Mouse (Mus musculus): Measurements from ENCODE around the gene Etnk2. TPM values are rescaled to one million over a fixed set of nuclear protein-coding genes. Genes with fewer than 3 reads are reported as not detected.

Etnk2 gene
- polyA plus RNA-seq, 1 experiment from 2014 or later: 2.8 TPM

DNA sequence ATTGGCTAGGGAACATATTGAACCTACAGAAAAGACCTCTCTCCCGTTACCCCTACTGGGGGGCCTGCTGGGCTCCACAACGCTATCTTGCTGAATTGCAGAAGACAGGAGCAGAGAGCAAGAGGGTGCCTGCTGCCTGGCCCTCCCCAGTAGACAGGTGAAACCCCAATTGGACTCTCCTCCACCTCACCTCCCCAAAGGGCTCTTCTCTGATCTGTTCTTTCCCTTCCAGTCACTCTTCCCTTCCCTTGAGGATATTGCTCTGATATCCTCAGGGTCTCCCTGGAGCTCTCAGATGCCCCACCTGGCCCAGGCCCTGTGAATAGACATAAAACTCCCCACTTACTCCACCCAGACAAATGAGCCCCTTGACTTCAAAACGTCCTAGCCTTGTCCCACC lies 53.7 kb downstream of the Etnk2 start:
- no peak overlapping the region for H3K4me2 ChIP-seq (replicated peaks; ENCODE audit: low read depth)
- no peak overlapping the region for H3K4me3 ChIP-seq (ENCODE audit: low read depth, low read length)
- 76% methylated on average over 3 of the region's 3 CpGs for WGBS
- no peak for DNase-seq (ENCODE audit: low spot score)
- no peaks in the 10 kb centered on the region for H3K9me3 ChIP-seq (ENCODE audit: control insufficient read depth, low read length)
- TF ChIP-seq EP300 (optimal IDR thresholded peaks at IDR 0.05) (no peak), CTCF (IDR thresholded peaks at IDR 0.05; ENCODE audit: low read depth) (no peak)
- ATAC-seq (ENCODE audit: low FRiP score, low TSS enrichment): no peak
- H3K27me3 ChIP-seq (ENCODE audit: control insufficient read depth, insufficient read depth, low read length): no peaks in the 10 kb centered on the region
- H3K9ac ChIP-seq (ENCODE audit: low read length): no peak overlapping the region
- H3K4me1 ChIP-seq (replicated peaks; ENCODE audit: control insufficient read depth, insufficient read depth): peaks cover 17% of the 10 kb centered on the region
- H3K27ac ChIP-seq (replicated peaks): peak overlapping the region; percentile 70
- H3K36me3 ChIP-seq (ENCODE audit: control insufficient read depth, insufficient read depth, low read length): no peaks in the 10 kb centered on the region

DNA sequence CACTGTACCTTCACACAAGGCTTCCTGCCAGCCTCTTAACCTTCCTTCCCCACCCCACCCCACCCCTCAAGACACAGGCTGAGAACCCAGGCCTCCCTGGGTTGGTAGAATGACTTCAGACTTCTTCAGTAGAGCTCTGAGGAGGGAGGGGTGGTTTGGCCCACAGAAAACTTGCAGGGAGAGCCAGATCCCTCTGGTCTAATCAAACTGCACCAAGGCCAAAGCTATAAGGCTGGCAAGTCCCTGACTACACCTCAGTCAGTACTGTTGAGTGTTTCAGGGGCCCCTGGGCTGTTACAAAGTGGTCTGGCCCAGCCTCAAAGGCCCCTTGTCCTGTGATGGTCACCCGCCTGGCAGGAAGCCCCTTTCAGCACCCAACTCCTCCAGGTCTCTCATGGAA lies 54.2 kb downstream of the Etnk2 start:
- 0 out of 2 replicates have a peak, but pooled peaks have one; percentile 19 for ATAC-seq (ENCODE audit: low FRiP score, low TSS enrichment)
- 56% methylated on average over 1 of the region's 1 CpGs for WGBS
- DNase-seq (ENCODE audit: low spot score): no peak
- Histone ChIP-seq H3K4me3 (ENCODE audit: low read depth, low read length) (peak overlapping the region; percentile 36; the same call in 1 of the 2 replicates), H3K4me2 (replicated peaks; ENCODE audit: low read depth) (peak overlapping the region; percentile 67), H3K9ac (ENCODE audit: low read length) (peak overlapping the region; percentile 58), H3K4me1 (replicated peaks; ENCODE audit: control insufficient read depth, insufficient read depth) (peaks cover 17% of the 10 kb centered on the region), H3K9me3 (ENCODE audit: control insufficient read depth, low read length) (no peaks in the 10 kb centered on the region), H3K36me3 (ENCODE audit: control insufficient read depth, insufficient read depth, low read length) (no peaks in the 10 kb centered on the region), H3K27me3 (ENCODE audit: control insufficient read depth, insufficient read depth, low read length) (no peaks in the 10 kb centered on the region), H3K27ac (replicated peaks) (peak overlapping the region; percentile 70)
- TF ChIP-seq EP300 (optimal IDR thresholded peaks at IDR 0.05) (no peak), CTCF (IDR thresholded peaks at IDR 0.05; ENCODE audit: low read depth) (no peak)

DNA sequence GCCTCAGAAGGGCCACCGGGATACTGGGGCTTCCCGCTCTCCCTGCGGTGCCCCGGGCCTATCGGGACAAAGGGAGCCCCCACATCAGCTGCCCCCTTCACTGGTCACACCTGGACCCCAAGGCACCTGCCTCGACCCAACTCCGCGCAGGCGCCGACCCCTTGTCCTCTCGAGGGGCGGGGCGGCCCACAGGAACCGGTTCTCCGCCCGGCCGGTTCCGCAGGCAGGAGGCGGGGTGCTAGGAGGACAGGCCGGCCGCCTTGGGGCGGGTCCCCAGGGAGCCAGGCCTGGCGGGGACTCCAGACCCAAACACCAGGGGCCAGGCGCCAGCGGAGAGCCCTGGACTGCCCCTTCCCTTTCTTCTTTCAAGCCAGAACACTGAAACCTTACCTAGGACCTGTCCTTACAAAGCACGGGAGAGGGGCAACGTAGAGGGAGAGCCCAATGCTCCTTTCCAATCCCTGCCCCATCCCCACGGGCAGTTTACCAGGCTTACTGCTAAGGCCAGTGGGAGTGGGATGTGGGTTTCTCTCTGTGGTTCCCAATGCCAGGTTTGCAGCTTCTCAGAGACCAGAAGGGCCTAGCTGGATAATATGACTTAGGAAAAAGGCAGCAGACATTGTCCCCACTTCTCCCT lies 54.9 kb downstream of the Etnk2 start:
- DNase-seq (ENCODE audit: low spot score) (peak; percentile 92), ATAC-seq (ENCODE audit: low FRiP score, low TSS enrichment) (peak; percentile 86)
- H3K4me2 ChIP-seq (replicated peaks; ENCODE audit: low read depth): peak overlapping the region; percentile 67
- TF ChIP-seq EP300 (optimal IDR thresholded peaks at IDR 0.05): no peak
- peak; percentile 47 for TF ChIP-seq CTCF (IDR thresholded peaks at IDR 0.05; ENCODE audit: low read depth)
- peak overlapping the region; percentile 58 for H3K9ac ChIP-seq (ENCODE audit: low read length)
- no peaks in the 10 kb centered on the region for H3K27me3 ChIP-seq (ENCODE audit: control insufficient read depth, insufficient read depth, low read length)
- H3K4me3 ChIP-seq (ENCODE audit: low read depth, low read length): peak overlapping the region; percentile 36
- WGBS: 14% methylated on average over 28 of the region's 28 CpGs
- H3K36me3 ChIP-seq (ENCODE audit: control insufficient read depth, insufficient read depth, low read length): no peaks in the 10 kb centered on the region
- H3K27ac ChIP-seq (replicated peaks): peak overlapping the region; percentile 70
- H3K4me1 ChIP-seq (replicated peaks; ENCODE audit: control insufficient read depth, insufficient read depth): peaks cover 11% of the 10 kb centered on the region
- H3K9me3 ChIP-seq (ENCODE audit: control insufficient read depth, low read length): no peaks in the 10 kb centered on the region

DNA sequence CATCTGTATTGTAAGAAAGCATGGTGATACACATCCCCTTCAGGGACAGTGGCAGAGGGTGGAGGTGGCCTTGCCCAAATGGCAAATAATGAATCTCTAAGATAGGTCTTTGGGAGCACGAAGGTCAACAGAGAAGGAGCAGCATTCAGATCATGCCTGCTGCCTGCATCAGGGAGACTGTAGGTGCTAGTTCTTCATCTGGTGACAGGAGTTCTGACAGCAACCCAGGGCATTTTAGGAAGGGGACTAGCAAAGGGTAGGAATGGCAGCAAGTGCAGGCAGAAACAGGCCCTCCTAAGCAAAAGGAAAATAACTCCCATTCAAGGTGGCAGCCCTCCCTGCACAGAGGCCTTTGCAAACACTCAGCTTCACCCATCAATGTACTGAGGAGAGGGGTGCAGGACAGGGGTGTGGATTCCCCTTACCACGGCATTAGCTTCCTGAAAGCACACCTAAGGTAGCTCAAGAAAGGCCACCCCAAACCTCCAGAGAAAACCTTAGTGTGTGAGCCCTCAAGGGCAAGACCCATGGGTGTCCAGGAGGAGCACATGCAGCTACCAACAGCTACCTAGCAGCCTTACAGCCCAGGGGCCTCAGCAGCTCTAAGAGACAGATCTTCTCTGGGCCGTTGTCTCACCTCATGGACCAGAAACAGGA lies 55.9 kb downstream of the Etnk2 start:
- H3K4me3 ChIP-seq (ENCODE audit: low read depth, low read length): no peak overlapping the region
- H3K36me3 ChIP-seq (ENCODE audit: control insufficient read depth, insufficient read depth, low read length): no peaks in the 10 kb centered on the region
- peak overlapping the region; percentile 70 for H3K27ac ChIP-seq (replicated peaks)
- no peak for ATAC-seq (ENCODE audit: low FRiP score, low TSS enrichment)
- DNase-seq (ENCODE audit: low spot score): no peak
- H3K27me3 ChIP-seq (ENCODE audit: control insufficient read depth, insufficient read depth, low read length): no peaks in the 10 kb centered on the region
- TF ChIP-seq CTCF (IDR thresholded peaks at IDR 0.05; ENCODE audit: low read depth): no peak
- TF ChIP-seq EP300 (optimal IDR thresholded peaks at IDR 0.05): no peak
- no peaks in the 10 kb centered on the region for H3K9me3 ChIP-seq (ENCODE audit: control insufficient read depth, low read length)
- H3K4me1 ChIP-seq (replicated peaks; ENCODE audit: control insufficient read depth, insufficient read depth): peaks cover 11% of the 10 kb centered on the region
- H3K4me2 ChIP-seq (replicated peaks; ENCODE audit: low read depth): no peak overlapping the region
- peak overlapping the region; percentile 58; the same call in 1 of the 2 replicates for H3K9ac ChIP-seq (ENCODE audit: low read length)
- WGBS: 69% methylated on average over 3 of the region's 3 CpGs

DNA sequence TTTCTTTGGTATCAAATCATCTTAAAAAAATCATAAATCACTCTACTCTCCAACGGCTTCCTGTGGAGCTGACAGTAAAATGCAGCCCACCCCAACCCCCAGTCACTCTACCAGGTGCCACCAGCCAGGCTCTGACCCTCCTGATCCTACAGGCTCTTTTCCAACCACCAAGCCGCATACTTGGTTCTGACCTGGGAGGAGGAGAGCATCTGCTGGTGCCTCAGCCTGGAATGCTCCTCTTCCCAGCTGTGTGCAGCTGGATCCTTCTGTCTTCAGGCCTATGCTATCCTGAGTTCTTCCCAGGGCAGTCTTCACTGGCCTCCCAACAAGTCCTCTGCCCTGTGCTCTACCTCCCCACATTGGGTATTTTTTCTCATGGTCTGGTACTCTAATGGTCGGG lies 57.1 kb downstream of the Etnk2 start:
- ATAC-seq (ENCODE audit: low FRiP score, low TSS enrichment): no peak
- DNase-seq (ENCODE audit: low spot score): no peak
- Histone ChIP-seq H3K4me2 (replicated peaks; ENCODE audit: low read depth) (no peak overlapping the region), H3K9ac (ENCODE audit: low read length) (no peak overlapping the region), H3K36me3 (ENCODE audit: control insufficient read depth, insufficient read depth, low read length) (no peaks in the 10 kb centered on the region), H3K4me3 (ENCODE audit: low read depth, low read length) (no peak overlapping the region), H3K4me1 (replicated peaks; ENCODE audit: control insufficient read depth, insufficient read depth) (peaks cover 11% of the 10 kb centered on the region), H3K27ac (replicated peaks) (no peak overlapping the region), H3K9me3 (ENCODE audit: control insufficient read depth, low read length) (no peaks in the 10 kb centered on the region), H3K27me3 (ENCODE audit: control insufficient read depth, insufficient read depth, low read length) (no peaks in the 10 kb centered on the region)
- WGBS: 44% methylated on average over 3 of the region's 3 CpGs
- TF ChIP-seq CTCF (IDR thresholded peaks at IDR 0.05; ENCODE audit: low read depth) (no peak), EP300 (optimal IDR thresholded peaks at IDR 0.05) (no peak)

DNA sequence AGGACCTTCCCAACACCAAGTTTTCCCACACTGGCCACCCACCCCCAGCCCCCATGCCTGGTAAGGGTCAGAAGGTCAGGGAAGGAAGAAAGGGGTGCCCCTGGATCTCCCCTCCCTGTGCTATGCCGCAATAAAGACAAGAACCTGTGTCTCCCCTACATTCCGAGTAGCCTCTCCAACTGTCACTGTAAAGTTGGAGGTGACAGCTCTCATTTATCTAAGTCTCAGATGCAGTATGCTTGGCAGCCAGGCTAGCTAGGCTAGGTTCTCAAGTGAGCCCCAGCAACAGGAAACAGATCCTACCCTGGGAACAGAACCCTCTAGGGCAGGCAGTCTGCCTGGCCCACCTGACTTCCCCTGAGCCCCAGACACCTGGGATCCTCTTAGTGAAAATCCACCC lies 57.7 kb downstream of the Etnk2 start:
- H3K4me2 ChIP-seq (replicated peaks; ENCODE audit: low read depth): peak overlapping the region; percentile 20; the same call in 1 of the 2 replicates
- H3K27ac ChIP-seq (replicated peaks): no peak overlapping the region
- TF ChIP-seq EP300 (optimal IDR thresholded peaks at IDR 0.05): no peak
- no peak for TF ChIP-seq CTCF (IDR thresholded peaks at IDR 0.05; ENCODE audit: low read depth)
- H3K4me1 ChIP-seq (replicated peaks; ENCODE audit: control insufficient read depth, insufficient read depth): peaks cover 11% of the 10 kb centered on the region
- H3K9me3 ChIP-seq (ENCODE audit: control insufficient read depth, low read length): no peaks in the 10 kb centered on the region
- no peak overlapping the region for H3K4me3 ChIP-seq (ENCODE audit: low read depth, low read length)
- 65% methylated on average over 2 of the region's 2 CpGs for WGBS
- H3K36me3 ChIP-seq (ENCODE audit: control insufficient read depth, insufficient read depth, low read length): no peaks in the 10 kb centered on the region
- no peaks in the 10 kb centered on the region for H3K27me3 ChIP-seq (ENCODE audit: control insufficient read depth, insufficient read depth, low read length)
- no peak for DNase-seq (ENCODE audit: low spot score)
- peak overlapping the region; percentile 23; the same call in 1 of the 2 replicates for H3K9ac ChIP-seq (ENCODE audit: low read length)
- ATAC-seq (ENCODE audit: low FRiP score, low TSS enrichment): no peak

Data from stomach, postnatal 0 days (tissue).